Mouse (Mus musculus) c-Kit-positive CD71-negative TER-119-negative erythroid progenitor cells, embryonic 14.5 days (primary cell): ENCODE data around the gene Sult1b1.
"Not testable (repeated sequence)": the region's sequence is repeated elsewhere in the genome, so short reads cannot be mapped to it uniquely, and the experiment has no call there.

ENCODE experiments used
- DNase-seq: peaks from one replicate; pipeline ENCODE4 v3.0.0-alpha.2; 2013; ENCODE audit warnings: low read depth

The Sult1b1 gene

GRCm38 (mm10) chr5:87538111-87538510 is at the start of gene Sult1b1:
TSS of gene Sult1b1 (minus strand) at chr5:87538195.
- DNase-seq = no peak

GRCm38 (mm10) chr5:87580389-87580788 is 42.4 kb upstream of the Sult1b1 start:
- DNase-seq = no peak

GRCm38 (mm10) chr5:87574174-87574573 is 36.2 kb upstream of the Sult1b1 start:
- DNase-seq = no peak

- no peak for DNase-seq
Observed at GRCm38 (mm10) chr5:87573490-87573889, 35.5 kb upstream of the Sult1b1 start.

- DNase-seq = no peak
Observed at GRCm38 (mm10) chr5:87572781-87573180, 34.8 kb upstream of the Sult1b1 start.

GRCm38 (mm10) chr5:87568845-87569244 is 30.9 kb upstream of the Sult1b1 start, which contains the start of gene Sult1d1:
TSS of gene Sult1d1 (minus strand) at chr5:87569027.
- DNase-seq = no peak

GRCm38 (mm10) chr5:87567306-87567705 is 29.3 kb upstream of the Sult1b1 start:
- no peak for DNase-seq

GRCm38 (mm10) chr5:87562966-87563365 is 25.0 kb upstream of the Sult1b1 start:
- no peak for DNase-seq

- DNase-seq = no peak
Observed at GRCm38 (mm10) chr5:87562526-87562925, 24.5 kb upstream of the Sult1b1 start.

GRCm38 (mm10) chr5:87560145-87560544 is 22.1 kb upstream of the Sult1b1 start:
- no peak for DNase-seq

GRCm38 (mm10) chr5:87550935-87551334 is 12.9 kb upstream of the Sult1b1 start:
- DNase-seq = no peak

- DNase-seq = no peak
Observed at GRCm38 (mm10) chr5:87535994-87536644, 1.9 kb downstream of the Sult1b1 start.

GRCm38 (mm10) chr5:87532288-87532687 is 5.7 kb downstream of the Sult1b1 start:
- DNase-seq = no peak

GRCm38 (mm10) chr5:87523561-87523960 is 14.4 kb downstream of the Sult1b1 start:
- DNase-seq = not testable (repeated sequence)

- no peak for DNase-seq
Observed at GRCm38 (mm10) chr5:87505776-87506458, 32.1 kb downstream of the Sult1b1 start.

- no peak for DNase-seq
Observed at GRCm38 (mm10) chr5:87502687-87503086, 35.3 kb downstream of the Sult1b1 start.

- no peak for DNase-seq
Observed at GRCm38 (mm10) chr5:87499341-87499740, 38.7 kb downstream of the Sult1b1 start.

- no peak for DNase-seq
Observed at GRCm38 (mm10) chr5:87498936-87499335, 39.1 kb downstream of the Sult1b1 start.

GRCm38 (mm10) chr5:87490771-87491170 is 47.2 kb downstream of the Sult1b1 start, which contains the start of gene Ugt2a1:
TSS of gene Ugt2a1 (minus strand) at chr5:87490871.
- DNase-seq = no peak

GRCm38 (mm10) chr5:87486706-87487105 is 51.3 kb downstream of the Sult1b1 start, which contains the start of gene Gm43638:
TSS of gene Gm43638 (minus strand) at chr5:87486806.
- not testable (repeated sequence) for DNase-seq

GRCm38 (mm10) chr5:87482160-87482559 is 55.8 kb downstream of the Sult1b1 start, which contains the start of gene Ugt2a2:
TSS of gene Ugt2a2 (minus strand) at chr5:87482260.
- no peak for DNase-seq
